Mouse (Mus musculus) liver, embryonic 12.5 days (tissue): Measurements from ENCODE around the gene Klrc1. TPM values are rescaled to one million over a fixed set of nuclear protein-coding genes. Genes with fewer than 3 reads are reported as not detected.

Experiments used
- ATAC-seq: fragments of 200-750 bp; cut with Nextera tagmentation; 2 replicates; pipeline ENCODE4 v1.8.0; 2017; ENCODE audit warnings: moderate number of reproducible peaks, mild to moderate bottlenecking, moderate library complexity
- H3K27ac ChIP-seq: fragments of 300-500 bp; sonication (generic); 2 replicates; pipeline ENCODE4 v1.5.1; 2016; ENCODE audit warnings: mild to moderate bottlenecking
- H3K27me3 ChIP-seq: fragments of 300-500 bp; sonication (generic); replicated peaks from 2 replicates; pipeline ENCODE4 v1.6.1; 2016; ENCODE audit warnings: mild to moderate bottlenecking, moderate library complexity
- H3K36me3 ChIP-seq: fragments of 300-500 bp; sonication (generic); 2 replicates; pipeline ENCODE4 v1.6.1; 2016; ENCODE audit warnings: mild to moderate bottlenecking, moderate library complexity
- H3K4me1 ChIP-seq: fragments of 300-500 bp; sonication (generic); 2 replicates; pipeline ENCODE4 v1.6.1; 2016
- H3K4me2 ChIP-seq: fragments of 300-500 bp; sonication (generic); 2 replicates; pipeline ENCODE4 v1.6.1; 2016; ENCODE audit warnings: mild to moderate bottlenecking, moderate library complexity
- H3K4me3 ChIP-seq: fragments of 300-500 bp; sonication (generic); 2 replicates; pipeline ENCODE4 v1.5.1; 2016; ENCODE audit warnings: mild to moderate bottlenecking, moderate library complexity
- H3K9ac ChIP-seq: fragments of 300-500 bp; sonication (generic); 2 replicates; pipeline ENCODE4 v1.6.1; 2016; ENCODE audit warnings: mild to moderate bottlenecking, moderate library complexity
- H3K9me3 ChIP-seq: fragments of 300-500 bp; sonication (generic); replicated peaks from 2 replicates; pipeline ENCODE4 v1.6.1; 2016; ENCODE audit warnings: mild to moderate bottlenecking, moderate library complexity
- WGBS: fragments of 180-500 bp; shearing (Covaris S2); methylation state at CpG from one replicate; pipeline ENCODE4 v1.1.7; 2016; ENCODE audit not compliant: insufficient replicate concordance; 5-methylcytosine and 5-hydroxymethylcytosine counted together
- microRNA-seq: library from miRNA; unstranded; fragments of <30 nt; microRNA quantifications from one replicate; pipeline ENCODE4, GENCODE M21; 2017
- polyA plus RNA-seq: library from polyadenylated mRNA; unstranded; fragments of >200 nt; fragmentation: Nextera tagmentation; extraction: Ambion mirVana; gene quantifications from 2 replicates; pipeline ENCODE4 v1.2.1, GENCODE M21; 2016

Gene Klrc1
- polyA plus RNA-seq, 1 experiment from 2014 or later: not detected

- no peaks in the 10 kb centered on the region for H3K4me1 ChIP-seq
- H3K27me3 ChIP-seq: no peaks in the 10 kb centered on the region
- H3K36me3 ChIP-seq: no peaks in the 10 kb centered on the region
- no peak for ATAC-seq
- H3K4me2 ChIP-seq: no peak within 1 kb of the TSS
- no peak within 1 kb of the TSS for H3K27ac ChIP-seq
- H3K9me3 ChIP-seq: no peaks in the 10 kb centered on the region
- no peak within 1 kb of the TSS for H3K4me3 ChIP-seq
- WGBS: 64% methylated on average over 4 of the region's 4 CpGs
- H3K9ac ChIP-seq: no peak within 1 kb of the TSS
Observed at GRCm38 (mm10) chr6:129623735-129624134, 55.0 kb downstream of the Klrc1 start, which contains the start of gene Klrk1. TSS of gene Klrk1 (minus strand) at chr6:129623864.

Small RNA genes lying within 50 kb of the gene (microRNA-seq; reads per million reads assigned to microRNA genes)
- gene Mir680-1: not detected

Other genes starting within 250 kb of the Klrc1 start
- 0.24 and 0.38 TPM in 2 replicates for gene Clec1a, start 227.0 kb downstream of the Klrc1 start, polyA plus RNA-seq
- 0.74 and 0.83 TPM in 2 replicates for gene Olr1, start 171.8 kb downstream of the Klrc1 start, polyA plus RNA-seq
- gene Tmem52b, start 166.4 kb downstream of the Klrc1 start, polyA plus RNA-seq: not detected in 2 replicates
- 37.8 and 38.0 TPM in 2 replicates for gene Gabarapl1, start 145.8 kb downstream of the Klrc1 start, polyA plus RNA-seq
- not detected in 2 replicates for gene Klre1, start 101.1 kb downstream of the Klrc1 start, polyA plus RNA-seq
- gene Klrd1, start 87.2 kb downstream of the Klrc1 start, polyA plus RNA-seq: 0.18 and 0.83 TPM in 2 replicates
- gene Klrk1, start 55.1 kb downstream of the Klrc1 start, polyA plus RNA-seq: 0.16 and 0.21 TPM in 2 replicates
- gene Klrc3, start 35.6 kb downstream of the Klrc1 start, polyA plus RNA-seq: not detected in 2 replicates
- not detected in 2 replicates for gene Klrc2, start 18.3 kb downstream of the Klrc1 start, polyA plus RNA-seq
- gene Klri1, start 38.2 kb upstream of the Klrc1 start, polyA plus RNA-seq: not detected in 2 replicates
- gene Klri2, start 61.5 kb upstream of the Klrc1 start, polyA plus RNA-seq: 0.04 TPM in 1 of 2 replicates, not detected in the other
- not detected in 2 replicates for gene Gm156, start 105.3 kb upstream of the Klrc1 start, polyA plus RNA-seq
- not detected in 2 replicates for gene Gm17631, start 183.7 kb upstream of the Klrc1 start, polyA plus RNA-seq
- gene Klra17, start 197.7 kb upstream of the Klrc1 start, polyA plus RNA-seq: not detected in 2 replicates
- gene Klra5, start 238.7 kb upstream of the Klrc1 start, polyA plus RNA-seq: not detected in 2 replicates